Mouse (Mus musculus) heart, embryonic 10.5 days (tissue): Measurements from ENCODE around the gene Spag16. TPM values are rescaled to one million over a fixed set of nuclear protein-coding genes. Genes with fewer than 3 reads are reported as not detected.
A peak's percentile ranks its signal among the peaks of the same experiment; 100 is the strongest.

Experiments
- DNase-seq: peaks from one replicate; pipeline ENCODE4 v3.0.0-alpha.2; 2017; ENCODE audit warnings: low spot score
- H3K27ac ChIP-seq: fragments of 300-500 bp; sonication (generic); 2 replicates; pipeline ENCODE4 v1.5.1; 2016; ENCODE audit warnings: mild to moderate bottlenecking
- H3K27me3 ChIP-seq: fragments of 300-500 bp; sonication (generic); 2 replicates; pipeline ENCODE4 v1.6.1; 2016; ENCODE audit warnings: mild to moderate bottlenecking; ENCODE audit not compliant: poor library complexity, insufficient read depth, severe bottlenecking
- H3K36me3 ChIP-seq: fragments of 300-500 bp; sonication (generic); 2 replicates; pipeline ENCODE4 v1.6.1; 2016; ENCODE audit warnings: mild to moderate bottlenecking, moderate library complexity
- H3K4me1 ChIP-seq: fragments of 300-500 bp; sonication (generic); 2 replicates; pipeline ENCODE4 v1.6.1; 2016; ENCODE audit warnings: mild to moderate bottlenecking
- H3K4me3 ChIP-seq: fragments of 300-500 bp; sonication (generic); 2 replicates; pipeline ENCODE4 v1.5.1; 2016; ENCODE audit warnings: mild to moderate bottlenecking, moderate library complexity
- H3K9me3 ChIP-seq: fragments of 300-500 bp; sonication (generic); 2 replicates; pipeline ENCODE4 v1.6.1; 2016; ENCODE audit warnings: mild to moderate bottlenecking, moderate library complexity
- WGBS: fragments of 180-500 bp; shearing (Covaris S2); methylation state at CpG from one replicate; pipeline ENCODE4 v1.1.7; 2016; 5-methylcytosine and 5-hydroxymethylcytosine counted together
- polyA plus RNA-seq: library from polyadenylated mRNA; unstranded; fragments of >200 nt; fragmentation: Nextera tagmentation; extraction: Ambion mirVana; gene quantifications from 2 replicates; pipeline ENCODE4 v1.2.1, GENCODE M21; 2016

Spag16 gene
- polyA plus RNA-seq, 1 experiment from 2014 or later: 1.1 TPM

DNA sequence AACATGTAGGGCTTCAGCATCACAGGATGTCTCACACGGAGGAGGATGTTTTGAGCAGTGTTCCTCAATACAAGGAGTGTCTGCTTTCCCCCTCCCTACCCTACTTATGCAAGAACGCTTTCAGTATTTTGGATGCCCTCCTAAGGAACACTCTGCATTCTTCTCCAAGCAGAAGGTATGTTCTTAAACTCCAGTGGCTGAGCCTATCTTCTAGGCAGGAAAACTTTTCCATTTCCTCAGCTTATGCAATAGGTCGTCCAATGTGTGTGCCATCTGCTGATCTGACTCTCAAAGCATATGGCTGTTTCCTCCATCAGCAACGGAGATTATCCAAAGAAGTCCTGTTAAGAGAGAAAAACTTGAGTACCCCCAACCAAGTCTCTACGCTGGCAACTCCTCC is 873.5 kb downstream of the Spag16 start:
- Histone ChIP-seq H3K9me3 (no peaks in the 10 kb centered on the region), H3K27me3 (no peaks in the 10 kb centered on the region), H3K36me3 (no peaks in the 10 kb centered on the region), H3K4me1 (no peaks in the 10 kb centered on the region), H3K27ac (no peak overlapping the region), H3K4me3 (no peak overlapping the region)
- WGBS: 76% methylated on average over 5 of the region's 5 CpGs
- no peak for DNase-seq

DNA sequence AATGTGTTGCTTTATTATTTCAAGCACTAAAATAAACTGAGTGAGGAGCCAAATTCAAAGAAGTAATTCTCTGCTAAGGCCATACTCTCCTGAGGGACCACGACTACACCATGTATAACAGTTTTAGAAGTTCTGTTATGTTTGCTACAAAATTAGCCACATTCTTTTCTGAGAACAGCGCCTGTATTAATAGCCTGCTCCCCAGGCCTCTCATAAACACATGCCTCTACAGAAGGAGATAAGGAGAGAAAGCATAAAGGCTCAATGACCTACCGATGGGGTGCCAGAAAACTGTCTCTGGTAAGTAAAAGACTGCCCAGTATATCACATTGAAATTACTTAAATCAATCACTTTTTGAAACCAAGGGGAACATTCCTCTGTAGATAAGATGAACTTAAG is 877.2 kb downstream of the Spag16 start:
- Histone ChIP-seq H3K27ac (no peak overlapping the region), H3K9me3 (no peaks in the 10 kb centered on the region), H3K36me3 (no peaks in the 10 kb centered on the region), H3K27me3 (no peaks in the 10 kb centered on the region), H3K4me1 (no peaks in the 10 kb centered on the region), H3K4me3 (no peak overlapping the region)
- WGBS: 47% methylated on average over 3 of the region's 3 CpGs
- no peak for DNase-seq

- Histone ChIP-seq H3K4me3 (no peak overlapping the region), H3K9me3 (no peaks in the 10 kb centered on the region), H3K4me1 (no peaks in the 10 kb centered on the region), H3K27ac (no peak overlapping the region), H3K36me3 (no peaks in the 10 kb centered on the region), H3K27me3 (no peaks in the 10 kb centered on the region)
- no peak for DNase-seq
- 81% methylated on average over 3 of the region's 3 CpGs for WGBS
These were observed 879.1 kb downstream of the Spag16 start for GRCm38 (mm10) chr1:70705821-70706220.

GRCm38 (mm10) chr1:70725045-70725444 is 898.3 kb downstream of the Spag16 start:
- 55% methylated on average over 5 of the region's 5 CpGs for WGBS
- no peak overlapping the region for H3K4me3 ChIP-seq
- no peaks in the 10 kb centered on the region for H3K4me1 ChIP-seq
- no peak overlapping the region for H3K27ac ChIP-seq
- H3K36me3 ChIP-seq: no peaks in the 10 kb centered on the region
- DNase-seq: no peak
- H3K9me3 ChIP-seq: no peaks in the 10 kb centered on the region
- H3K27me3 ChIP-seq: no peaks in the 10 kb centered on the region

- H3K36me3 ChIP-seq: no peaks in the 10 kb centered on the region
- H3K27me3 ChIP-seq: no peaks in the 10 kb centered on the region
- H3K27ac ChIP-seq: no peak within 1 kb of the TSS
- no peaks in the 10 kb centered on the region for H3K9me3 ChIP-seq
- peak; percentile 89 for DNase-seq
- no peaks in the 10 kb centered on the region for H3K4me1 ChIP-seq
- H3K4me3 ChIP-seq: no peak within 1 kb of the TSS
- 8% methylated on average over 13 of the region's 13 CpGs for WGBS
These were observed 898.9 kb downstream of the Spag16 start, which contains the start of gene Vwc2l for GRCm38 (mm10) chr1:70725655-70726066. Gene Vwc2l (plus strand): TSS chr1:70725715.

Other genes with a start within 250 kb of the Spag16 start
- gene Ikzf2, start 139.7 kb upstream of the Spag16 start, polyA plus RNA-seq: 2.6 and 4.2 TPM in 2 replicates